Mouse (Mus musculus): ENCODE measurements around the gene Epha10. TPM values are rescaled to one million over a fixed set of nuclear protein-coding genes. Genes with fewer than 3 reads are reported as not detected.

The Epha10 gene
- polyA plus RNA-seq, 1 experiment = not detected

- Histone ChIP-seq H3K36me3 (ENCODE audit: control insufficient read depth) (peaks cover 60% of the 10 kb centered on the region), H3K27me3 (ENCODE audit: control insufficient read depth) (no peaks in the 10 kb centered on the region)
Observed at GRCm38 (mm10) chr4:124850933-124851658, 29.6 kb upstream of the Epha10 start, which contains the start of gene 1110065P20Rik. Gene 1110065P20Rik, minus strand, starts transcription at chr4:124851196.

GRCm38 (mm10) chr4:124856294-124856693 is 24.4 kb upstream of the Epha10 start:
- Histone ChIP-seq H3K4me3 (replicated peaks) (no peak overlapping the region), H3K4me1 (ENCODE audit: control insufficient read depth) (peaks cover 14% of the 10 kb centered on the region), H3K27me3 (ENCODE audit: control insufficient read depth) (peaks cover 14% of the 10 kb centered on the region), H3K9me3 (ENCODE audit: control insufficient read depth, low read length) (no peaks in the 10 kb centered on the region), H3K36me3 (ENCODE audit: control insufficient read depth) (peaks cover 55% of the 10 kb centered on the region)
- no peak for TF ChIP-seq GATA1 (IDR thresholded peaks at IDR 0.05; ENCODE audit: low read length)
- TF ChIP-seq TAL1 (IDR thresholded peaks at IDR 0.05; ENCODE audit: low read length) = no peak

More at GRCm38 (mm10) chr4:124850933-124851658, 29.6 kb upstream of the Epha10 start, which contains the start of gene 1110065P20Rik:
- Histone ChIP-seq H3K4me1 (ENCODE audit: control insufficient read depth) (peaks cover 37% of the 10 kb centered on the region), H3K4me3 (replicated peaks) (peak within 1 kb of the TSS; percentile 94), H3K9me3 (ENCODE audit: control insufficient read depth, low read length) (no peaks in the 10 kb centered on the region)
- TF ChIP-seq TAL1 (IDR thresholded peaks at IDR 0.05; ENCODE audit: low read length) (no peak), GATA1 (IDR thresholded peaks at IDR 0.05; ENCODE audit: low read length) (no peak)

DNA sequence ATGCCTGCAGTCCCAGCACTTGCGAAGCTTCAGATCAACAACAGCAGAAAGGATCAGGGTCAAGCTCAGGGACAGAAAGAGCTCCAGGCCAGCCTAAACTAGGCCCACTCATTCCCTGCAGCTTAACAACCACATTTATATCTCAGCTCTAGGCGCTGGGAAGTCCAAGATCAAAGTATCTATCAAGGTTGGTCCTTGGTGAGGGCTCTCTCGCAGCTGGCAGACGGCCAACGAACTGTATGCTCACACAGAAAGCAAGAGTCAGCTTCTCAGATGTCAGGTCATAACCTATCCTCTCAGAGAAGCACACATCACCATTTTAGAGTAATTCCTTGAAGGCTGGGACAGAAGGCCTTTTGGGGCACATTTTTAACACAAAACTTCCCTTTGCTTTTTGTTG is 22.3 kb upstream of the Epha10 start:
- Histone ChIP-seq H3K4me1 (ENCODE audit: control insufficient read depth) (peaks cover 2% of the 10 kb centered on the region; the same call in 1 of the 2 replicates), H3K27me3 (ENCODE audit: control insufficient read depth) (peaks cover 35% of the 10 kb centered on the region), H3K9me3 (ENCODE audit: control insufficient read depth, low read length) (no peaks in the 10 kb centered on the region), H3K36me3 (ENCODE audit: control insufficient read depth) (peaks cover 40% of the 10 kb centered on the region), H3K4me3 (replicated peaks) (no peak overlapping the region)
- TF ChIP-seq TAL1 (IDR thresholded peaks at IDR 0.05; ENCODE audit: low read length) (no peak), GATA1 (IDR thresholded peaks at IDR 0.05; ENCODE audit: low read length) (no peak)

- no peaks in the 10 kb centered on the region for H3K9me3 ChIP-seq (ENCODE audit: control insufficient read depth, low read length)
- peaks cover 45% of the 10 kb centered on the region for H3K27me3 ChIP-seq (ENCODE audit: control insufficient read depth)
- TF ChIP-seq TAL1 (IDR thresholded peaks at IDR 0.05; ENCODE audit: low read length) (no peak), GATA1 (IDR thresholded peaks at IDR 0.05; ENCODE audit: low read length) (no peak)
Observed at GRCm38 (mm10) chr4:124860446-124860845, 20.3 kb upstream of the Epha10 start.

GRCm38 (mm10) chr4:124861283-124862188 is 19.2 kb upstream of the Epha10 start, which contains the start of gene Maneal:
Gene Maneal, minus strand, starts transcription at chr4:124862171.
- Histone ChIP-seq H3K9me3 (ENCODE audit: control insufficient read depth, low read length) (no peaks in the 10 kb centered on the region), H3K4me1 (ENCODE audit: control insufficient read depth) (peaks cover 2% of the 10 kb centered on the region; the same call in 1 of the 2 replicates), H3K27me3 (ENCODE audit: control insufficient read depth) (peaks cover 45% of the 10 kb centered on the region), H3K4me3 (replicated peaks) (no peak within 1 kb of the TSS), H3K36me3 (ENCODE audit: control insufficient read depth) (peaks cover 9% of the 10 kb centered on the region)
- TF ChIP-seq GATA1 (IDR thresholded peaks at IDR 0.05; ENCODE audit: low read length) (no peak), TAL1 (IDR thresholded peaks at IDR 0.05; ENCODE audit: low read length) (no peak)

More at GRCm38 (mm10) chr4:124860446-124860845, 20.3 kb upstream of the Epha10 start:
- Histone ChIP-seq H3K4me1 (ENCODE audit: control insufficient read depth) (peaks cover 2% of the 10 kb centered on the region; the same call in 1 of the 2 replicates), H3K4me3 (replicated peaks) (no peak overlapping the region), H3K36me3 (ENCODE audit: control insufficient read depth) (peaks cover 20% of the 10 kb centered on the region)

- Histone ChIP-seq H3K4me3 (replicated peaks) (no peak overlapping the region), H3K9me3 (ENCODE audit: control insufficient read depth, low read length) (peaks cover 13% of the 10 kb centered on the region), H3K27me3 (ENCODE audit: control insufficient read depth) (no peaks in the 10 kb centered on the region), H3K4me1 (ENCODE audit: control insufficient read depth) (no peaks in the 10 kb centered on the region), H3K36me3 (ENCODE audit: control insufficient read depth) (no peaks in the 10 kb centered on the region)
- TF ChIP-seq TAL1 (IDR thresholded peaks at IDR 0.05; ENCODE audit: low read length) (no peak), GATA1 (IDR thresholded peaks at IDR 0.05; ENCODE audit: low read length) (no peak)
Observed at GRCm38 (mm10) chr4:124872719-124873118, 8.0 kb upstream of the Epha10 start.

GRCm38 (mm10) chr4:124881341-124881908 is 726 bp downstream of the Epha10 start:
- Histone ChIP-seq H3K27me3 (ENCODE audit: control insufficient read depth) (peaks cover 67% of the 10 kb centered on the region), H3K4me3 (replicated peaks) (no peak overlapping the region), H3K4me1 (ENCODE audit: control insufficient read depth) (peaks cover 5% of the 10 kb centered on the region), H3K9me3 (ENCODE audit: control insufficient read depth, low read length) (peaks cover 6% of the 10 kb centered on the region), H3K36me3 (ENCODE audit: control insufficient read depth) (no peaks in the 10 kb centered on the region)
- no peak for TF ChIP-seq GATA1 (IDR thresholded peaks at IDR 0.05; ENCODE audit: low read length)
- TF ChIP-seq TAL1 (IDR thresholded peaks at IDR 0.05; ENCODE audit: low read length) = no peak

- peaks cover 5% of the 10 kb centered on the region for H3K4me1 ChIP-seq (ENCODE audit: control insufficient read depth)
- peaks cover 6% of the 10 kb centered on the region for H3K9me3 ChIP-seq (ENCODE audit: control insufficient read depth, low read length)
- TF ChIP-seq TAL1 (IDR thresholded peaks at IDR 0.05; ENCODE audit: low read length) (no peak), GATA1 (IDR thresholded peaks at IDR 0.05; ENCODE audit: low read length) (no peak)
- H3K4me3 ChIP-seq (replicated peaks) = no peak overlapping the region
- no peaks in the 10 kb centered on the region for H3K36me3 ChIP-seq (ENCODE audit: control insufficient read depth)
- peaks cover 67% of the 10 kb centered on the region for H3K27me3 ChIP-seq (ENCODE audit: control insufficient read depth)
Observed at GRCm38 (mm10) chr4:124882151-124882729, 1.5 kb downstream of the Epha10 start.
